Comparison of ENCODE assay signal across 15 mouse cellular contexts in genomic region chr3:36819402-36819801, GRCm38 (mm10). TPM values are rescaled to one million over a fixed set of nuclear protein-coding genes. Genes with fewer than 3 reads are reported as not detected.
DNase-seq lines count a peak whose midpoint lies in the region; ATAC-seq and TF ChIP-seq lines count a peak whose summit lies in the region.
"Had no signal": no experiment of that assay in that cellular context is flagged by ENCODE, and none has a peak within 500 bp of the region (broad histone marks: within the 10 kb centered on the region; RNA-seq: fewer than 3 reads in every experiment).

No protein-coding gene starts in this region.

- TF ChIP-seq EP300 in heart, postnatal 0 days (IDR thresholded peaks at IDR 0.05; ENCODE audit: low read depth): no peak

- ATAC-seq in heart, postnatal 0 days (ENCODE audit: insufficient read depth, low read depth): peak; percentile 51
- peak; percentile 67; the same call in 1 of the 2 replicates for ATAC-seq in kidney, embryonic 16.5 days (ENCODE audit: low FRiP score, low TSS enrichment)

- H3K27me3 ChIP-seq in heart, postnatal 0 days (ENCODE audit: control insufficient read depth, insufficient read depth, low read length): no peaks in the 10 kb centered on the region
- H3K27me3 ChIP-seq in kidney, embryonic 16.5 days (ENCODE audit: insufficient read depth, low read length): no peaks in the 10 kb centered on the region
- H3K27me3 ChIP-seq: forebrain, embryonic 12.5 days; limb, embryonic 13.5 days; neural tube, embryonic 13.5 days had no signal

- no peaks in the 10 kb centered on the region for H3K9me3 ChIP-seq in heart, postnatal 0 days (replicated peaks; ENCODE audit: control insufficient read depth, low read length)
- H3K9me3 ChIP-seq in kidney, embryonic 16.5 days (ENCODE audit: low read length): no peaks in the 10 kb centered on the region
- H3K9me3 ChIP-seq: forebrain, embryonic 12.5 days; limb, embryonic 13.5 days; neural tube, embryonic 13.5 days had no signal

- H3K27ac ChIP-seq in brown adipose tissue, adult 24 weeks (replicated peaks; ENCODE audit: low read depth, low read length): peak overlapping the region; percentile 54; the same call in 1 of the 2 replicates
- peak overlapping the region; percentile 51; the same call in 1 of the 2 replicates for H3K27ac ChIP-seq in heart, postnatal 0 days (ENCODE audit: low read depth)
- peak overlapping the region; percentile 69 for H3K27ac ChIP-seq in kidney, embryonic 16.5 days (ENCODE audit: low read length)
- H3K27ac ChIP-seq: forebrain, embryonic 12.5 days; layer of hippocampus, adult 2 months; limb, embryonic 13.5 days; neural tube, embryonic 13.5 days had no signal

- no peak overlapping the region for H3K4me2 ChIP-seq in heart, postnatal 0 days (ENCODE audit: low read depth, low read length)
- no peak overlapping the region for H3K4me2 ChIP-seq in kidney, embryonic 16.5 days (replicated peaks; ENCODE audit: low read depth, low read length)
- H3K4me2 ChIP-seq: forebrain, embryonic 12.5 days; limb, embryonic 13.5 days; neural tube, embryonic 13.5 days had no signal

- peak; percentile 27 for DNase-seq in gastrocnemius, postnatal 25 days
- no peak for DNase-seq in gastrocnemius, postnatal 36 days
- peak; percentile 10 for DNase-seq in heart, postnatal 0 days (ENCODE audit: low spot score)
- no peak for DNase-seq in left cerebral cortex, postnatal 36 days (ENCODE audit: low spot score in 2 of 2)
- DNase-seq in right cerebral cortex, postnatal 36 days (ENCODE audit: low spot score in 2 of 2): no peak
- no peak for DNase-seq in layer of hippocampus, adult 9-10 months (ENCODE audit: low spot score)
- DNase-seq: cerebellum, adult 9-10 months; right cerebral cortex, postnatal 4 days; thymus, adult 2 months had no signal

- no peak for TF ChIP-seq CTCF in heart, postnatal 0 days (IDR thresholded peaks at IDR 0.05; ENCODE audit: low read depth)

- WGBS in heart, postnatal 0 days: 42% methylated on average over 7 of the region's 7 CpGs
- 42% methylated on average over 7 of the region's 7 CpGs for WGBS in kidney, embryonic 16.5 days

- H3K9ac ChIP-seq in heart, postnatal 0 days (replicated peaks; ENCODE audit: low read depth, low read length): no peak overlapping the region
- no peak overlapping the region for H3K9ac ChIP-seq in kidney, embryonic 16.5 days (replicated peaks; ENCODE audit: low read length)
- H3K9ac ChIP-seq: forebrain, embryonic 12.5 days; limb, embryonic 13.5 days; neural tube, embryonic 13.5 days had no signal

- intact Hi-C loops in gastrocnemius, postnatal 36 days (cut with DNase I): no loop called here
- intact Hi-C loops in left cerebral cortex, postnatal 36 days (cut with DNase I): no loop called here

- H3K4me3 ChIP-seq in brown adipose tissue, adult 24 weeks (ENCODE audit: insufficient read depth, low read depth, low read length): no peak overlapping the region
- no peak overlapping the region for H3K4me3 ChIP-seq in heart, postnatal 0 days (ENCODE audit: low read depth, low read length)
- H3K4me3 ChIP-seq in kidney, embryonic 16.5 days (ENCODE audit: low read length): no peak overlapping the region
- H3K4me3 ChIP-seq: forebrain, embryonic 12.5 days; layer of hippocampus, adult 2 months; limb, embryonic 13.5 days; neural tube, embryonic 13.5 days had no signal

- H3K36me3 ChIP-seq in heart, postnatal 0 days (replicated peaks; ENCODE audit: control insufficient read depth, insufficient read depth, low read length): no peaks in the 10 kb centered on the region
- no peaks in the 10 kb centered on the region for H3K36me3 ChIP-seq in kidney, embryonic 16.5 days (ENCODE audit: insufficient read depth, low read length)
- H3K36me3 ChIP-seq: forebrain, embryonic 12.5 days; limb, embryonic 13.5 days; neural tube, embryonic 13.5 days had no signal

- no peaks in the 10 kb centered on the region for H3K4me1 ChIP-seq in brown adipose tissue, adult 24 weeks (ENCODE audit: control insufficient read depth, insufficient read depth, insufficient read length, low read length)
- H3K4me1 ChIP-seq in heart, postnatal 0 days (ENCODE audit: control insufficient read depth, insufficient read depth): no peaks in the 10 kb centered on the region
- H3K4me1 ChIP-seq in kidney, embryonic 16.5 days (ENCODE audit: insufficient read depth, low read length): 0 out of 2 replicates have a peak, but pooled peaks cover 3% of the 10 kb centered on the region
- H3K4me1 ChIP-seq: forebrain, embryonic 12.5 days; neural tube, embryonic 13.5 days had no signal

RNA-seq across cellular contexts. Expression of gene 4932438A13Rik, which starts 43.5 kb away (rescaled TPM):
- 10 to 100 TPM; 21.3 to 26.3 TPM for total RNA-seq in gastrocnemius, postnatal 25 days (2021)
- 10 to 100 TPM; 22.4 to 27.9 TPM for total RNA-seq in gastrocnemius, postnatal 36 days (2021)
- 10.8 and 12.0 TPM in 2 replicates for polyA plus RNA-seq in brown adipose tissue, adult 24 weeks (2012; ENCODE audit: insufficient read depth, insufficient read length, missing spikeins)
- 22.7 and 46.6 TPM in 2 replicates for total RNA-seq in heart, postnatal 0 days (2014; rRNA removed; ENCODE audit: low replicate concordance)
- polyA plus RNA-seq in heart, postnatal 0 days (2015; fragmentation: Nextera tagmentation; extraction: Ambion mirVana): 18.1 and 22.3 TPM in 2 replicates
- polyA plus RNA-seq in kidney, embryonic 16.5 days (2015; fragmentation: Nextera tagmentation; extraction: Ambion mirVana): 45.0 and 53.4 TPM in 2 replicates
- 100 to 1,000 TPM; 106 to 122 TPM for total RNA-seq in left cerebral cortex, postnatal 36 days (2021)

Comparison
In these comparisons a context has a peak if more than half of its experiments do, and no peak if none do; other contexts are left out.
1. DNase-seq: peak in gastrocnemius, postnatal 25 days (single experiment) and heart, postnatal 0 days (single experiment); none in gastrocnemius, postnatal 36 days (0 of 2), left cerebral cortex, postnatal 36 days (0 of 2), right cerebral cortex, postnatal 36 days (0 of 2) and layer of hippocampus, adult 9-10 months (single experiment).
2. Peak in every context shown above with its lines, with median percentiles within 50 percentile points of each other: H3K27ac ChIP-seq.